Mouse (Mus musculus) cerebellum, adult 11-12 months (tissue): Measurements from ENCODE around the gene Nbl1.

Source experiments
- DNase-seq: peaks from one replicate; pipeline ENCODE4 v3.0.0; 2022

Nbl1 gene

GRCm38 (mm10) chr4:139092356-139093195 lies at the start of gene Nbl1:
Gene Nbl1, minus strand, starts transcription at chr4:139092993.
- DNase-seq: no peak

- DNase-seq: no peak
These were observed 49.0 kb upstream of the Nbl1 start for GRCm38 (mm10) chr4:139141785-139142184.

GRCm38 (mm10) chr4:139140267-139140666 lies 47.5 kb upstream of the Nbl1 start:
- DNase-seq: no peak

GRCm38 (mm10) chr4:139136011-139136410 lies 43.2 kb upstream of the Nbl1 start:
- DNase-seq: no peak

GRCm38 (mm10) chr4:139133109-139133508 lies 40.3 kb upstream of the Nbl1 start:
- DNase-seq: no peak

GRCm38 (mm10) chr4:139131858-139132672 lies 39.3 kb upstream of the Nbl1 start:
- DNase-seq: peak; percentile 27

- DNase-seq: peak; percentile 97
These were observed 38.1 kb upstream of the Nbl1 start, which contains the start of gene Minos1 for GRCm38 (mm10) chr4:139130701-139131549. Gene Minos1, minus strand, starts transcription at chr4:139131113.

GRCm38 (mm10) chr4:139129806-139130700 lies 37.3 kb upstream of the Nbl1 start:
- peak; percentile 40 for DNase-seq

GRCm38 (mm10) chr4:139126475-139126874 lies 33.7 kb upstream of the Nbl1 start:
- DNase-seq: no peak

- DNase-seq: no peak
These were observed 32.1 kb upstream of the Nbl1 start for GRCm38 (mm10) chr4:139124940-139125339.

GRCm38 (mm10) chr4:139122557-139122956 lies 29.8 kb upstream of the Nbl1 start:
- DNase-seq: no peak

GRCm38 (mm10) chr4:139120998-139121397 lies 28.2 kb upstream of the Nbl1 start:
- DNase-seq: no peak

- no peak for DNase-seq
These were observed 27.6 kb upstream of the Nbl1 start for GRCm38 (mm10) chr4:139120281-139120814.

GRCm38 (mm10) chr4:139116356-139117063 lies 23.7 kb upstream of the Nbl1 start:
- DNase-seq: no peak

GRCm38 (mm10) chr4:139115721-139116120 lies 22.9 kb upstream of the Nbl1 start:
- DNase-seq: no peak

GRCm38 (mm10) chr4:139112482-139112881 lies 19.7 kb upstream of the Nbl1 start:
- DNase-seq: no peak

GRCm38 (mm10) chr4:139111421-139111820 lies 18.6 kb upstream of the Nbl1 start:
- DNase-seq: no peak

- no peak for DNase-seq
These were observed 18.1 kb upstream of the Nbl1 start for GRCm38 (mm10) chr4:139110858-139111257.

GRCm38 (mm10) chr4:139105453-139105852 lies 12.7 kb upstream of the Nbl1 start:
- DNase-seq: no peak

- no peak for DNase-seq
These were observed 8.8 kb upstream of the Nbl1 start for GRCm38 (mm10) chr4:139101546-139101945.

GRCm38 (mm10) chr4:139100326-139100725 lies 7.5 kb upstream of the Nbl1 start:
- DNase-seq: no peak
